Mouse (Mus musculus) small intestine, adult 2 months (tissue): ENCODE measurements around the gene Ttc28.

ENCODE experiments used
- CTCF ChIP-seq: fragments of 200-500 bp; IDR thresholded peaks from 2 replicates; pipeline ENCODE4 v1.5.1; 2012; ENCODE audit warnings: low read depth, mild to moderate bottlenecking, control low read depth, inconsistent platforms, low read length, moderate library complexity, mixed read lengths; ENCODE audit not compliant: insufficient replicate concordance, insufficient read length; ENCODE audit errors: extremely low read depth
- POLR2A ChIP-seq: fragments of 200-500 bp; IDR thresholded peaks from 2 replicates; pipeline ENCODE4 v1.6.1; 2012; ENCODE audit warnings: low read depth, mild to moderate bottlenecking, control low read depth, inconsistent platforms, low read length, moderate library complexity

DNA sequence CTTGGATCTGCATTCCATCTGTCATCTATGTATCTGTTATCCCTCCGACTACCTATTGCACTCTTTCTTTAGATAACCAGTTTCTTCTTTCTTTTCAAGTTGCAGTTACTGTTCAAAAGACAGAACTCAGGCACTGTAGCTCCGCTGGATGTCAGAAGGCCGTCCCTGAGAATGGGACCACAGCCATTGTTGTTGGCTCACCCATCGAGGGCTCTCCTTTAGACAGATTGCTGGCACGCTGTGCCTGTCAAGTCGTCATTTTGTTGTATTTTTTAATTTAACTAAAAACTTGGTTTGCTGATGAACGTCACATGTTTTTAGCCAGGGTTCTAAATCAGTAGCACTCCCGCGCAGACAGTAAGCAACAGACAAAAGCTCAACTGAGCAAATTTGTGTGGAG, 124.1 kb downstream of the Ttc28 start:
- TF ChIP-seq CTCF (no peak), POLR2A (no peak)
